Mouse (Mus musculus) kidney, embryonic 16.5 days (tissue): ENCODE results near the gene Gm10964. TPM values are rescaled to one million over a fixed set of nuclear protein-coding genes. Genes with fewer than 3 reads are reported as not detected.
A peak's percentile ranks its signal among the peaks of the same experiment; 100 is the strongest.

Experiments used
- ATAC-seq: fragments of 200-750 bp; cut with Nextera tagmentation; 2 replicates; pipeline ENCODE4 v1.8.0; 2017; ENCODE audit warnings: moderate TSS enrichment; ENCODE audit not compliant: low FRiP score, low TSS enrichment
- H3K27ac ChIP-seq: fragments of 300-500 bp; sonication (generic); 2 replicates; pipeline ENCODE4 v1.5.1; 2014; ENCODE audit warnings: low read length
- H3K27me3 ChIP-seq: fragments of 300-500 bp; sonication (generic); 2 replicates; pipeline ENCODE4 v1.6.1; 2014; ENCODE audit warnings: low read length, control low read depth, mixed read lengths; ENCODE audit not compliant: insufficient read depth
- H3K36me3 ChIP-seq: fragments of 300-500 bp; sonication (generic); 2 replicates; pipeline ENCODE4 v1.6.1; 2014; ENCODE audit warnings: low read length, control low read depth, mixed read lengths; ENCODE audit not compliant: insufficient read depth
- H3K4me1 ChIP-seq: fragments of 300-500 bp; sonication (generic); 2 replicates; pipeline ENCODE4 v1.6.1; 2014; ENCODE audit warnings: low read length, control low read depth, mixed read lengths; ENCODE audit not compliant: insufficient read depth
- H3K4me2 ChIP-seq: fragments of 300-500 bp; sonication (generic); replicated peaks from 2 replicates; pipeline ENCODE4 v1.6.1; 2014; ENCODE audit warnings: low read depth, low read length
- H3K4me3 ChIP-seq: fragments of 300-500 bp; sonication (generic); 2 replicates; pipeline ENCODE4 v1.5.1; 2014; ENCODE audit warnings: mild to moderate bottlenecking, low read length
- H3K9ac ChIP-seq: fragments of 300-500 bp; sonication (generic); replicated peaks from 2 replicates; pipeline ENCODE4 v1.6.1; 2014; ENCODE audit warnings: low read length
- H3K9me3 ChIP-seq: fragments of 300-500 bp; sonication (generic); 2 replicates; pipeline ENCODE4 v1.6.1; 2016; ENCODE audit warnings: low read length, control low read depth
- WGBS: fragments of 180-500 bp; shearing (Covaris S2); extraction: QIAGEN DNeasy Blood & Tissue Kit; methylation state at CpG from one replicate; pipeline ENCODE4 v1.1.7; 2014; 5-methylcytosine and 5-hydroxymethylcytosine counted together
- polyA plus RNA-seq: library from polyadenylated mRNA; unstranded; fragments of >200 nt; fragmentation: Nextera tagmentation; extraction: Ambion mirVana; gene quantifications from 2 replicates; pipeline ENCODE4 v1.2.1, GENCODE M21; 2015

The Gm10964 gene
- polyA plus RNA-seq, 1 experiment from 2014 or later: not detected

- 41% methylated on average over 11 of the region's 11 CpGs for WGBS
- peaks cover 17% of the 10 kb centered on the region; the same call in 1 of the 2 replicates for H3K4me1 ChIP-seq
- H3K36me3 ChIP-seq: no peaks in the 10 kb centered on the region
- no peaks in the 10 kb centered on the region for H3K27me3 ChIP-seq
- ATAC-seq: peak; percentile 80
- no peak overlapping the region for H3K9ac ChIP-seq
- H3K27ac ChIP-seq: 0 out of 2 replicates have a peak overlapping the region, but pooled peaks have one; percentile 66
- H3K9me3 ChIP-seq: no peaks in the 10 kb centered on the region
- no peak overlapping the region for H3K4me2 ChIP-seq
- no peak overlapping the region for H3K4me3 ChIP-seq
Measured at GRCm38 (mm10) chr3:103715762-103716693, 23.1 kb upstream of the Gm10964 start.

- 39% methylated on average over 15 of the region's 15 CpGs for WGBS
- Histone ChIP-seq H3K9me3 (no peaks in the 10 kb centered on the region), H3K4me3 (no peak overlapping the region), H3K4me1 (peaks cover 20% of the 10 kb centered on the region; the same call in 1 of the 2 replicates), H3K36me3 (no peaks in the 10 kb centered on the region), H3K27me3 (no peaks in the 10 kb centered on the region), H3K9ac (no peak overlapping the region), H3K27ac (peak overlapping the region; percentile 82), H3K4me2 (no peak overlapping the region)
- ATAC-seq: peak; percentile 52; the same call in 1 of the 2 replicates
Measured at GRCm38 (mm10) chr3:103716774-103717760, 22.1 kb upstream of the Gm10964 start.

- no peak for ATAC-seq
- Histone ChIP-seq H3K4me1 (peaks cover 20% of the 10 kb centered on the region; the same call in 1 of the 2 replicates), H3K9ac (no peak overlapping the region), H3K4me2 (no peak overlapping the region), H3K9me3 (no peaks in the 10 kb centered on the region), H3K4me3 (no peak overlapping the region), H3K36me3 (no peaks in the 10 kb centered on the region), H3K27ac (no peak overlapping the region), H3K27me3 (no peaks in the 10 kb centered on the region)
- WGBS: 57% methylated on average over 4 of the region's 4 CpGs
Measured at GRCm38 (mm10) chr3:103718728-103719127, 20.4 kb upstream of the Gm10964 start.

GRCm38 (mm10) chr3:103724137-103724536, 15.0 kb upstream of the Gm10964 start:
- Histone ChIP-seq H3K9me3 (no peaks in the 10 kb centered on the region), H3K27ac (no peak overlapping the region), H3K4me3 (no peak overlapping the region), H3K4me1 (peaks cover 9% of the 10 kb centered on the region; the same call in 1 of the 2 replicates), H3K36me3 (no peaks in the 10 kb centered on the region), H3K27me3 (no peaks in the 10 kb centered on the region), H3K9ac (no peak overlapping the region), H3K4me2 (no peak overlapping the region)
- no peak for ATAC-seq
- 57% methylated on average over 3 of the region's 3 CpGs for whole genome bisulfite sequencing

GRCm38 (mm10) chr3:103726642-103727041, 12.5 kb upstream of the Gm10964 start:
- no peak overlapping the region for H3K27ac ChIP-seq
- no peak overlapping the region for H3K4me3 ChIP-seq
- H3K9me3 ChIP-seq: no peaks in the 10 kb centered on the region
- no peak overlapping the region for H3K9ac ChIP-seq
- 0 out of 2 replicates have a peak, but pooled peaks cover under 1% of the 10 kb centered on the region for H3K4me1 ChIP-seq
- H3K36me3 ChIP-seq: no peaks in the 10 kb centered on the region
- no peak overlapping the region for H3K4me2 ChIP-seq
- ATAC-seq: no peak
- 67% methylated on average over 3 of the region's 3 CpGs for WGBS
- no peaks in the 10 kb centered on the region for H3K27me3 ChIP-seq

GRCm38 (mm10) chr3:103727813-103728326, 11.3 kb upstream of the Gm10964 start:
- Histone ChIP-seq H3K4me3 (no peak overlapping the region), H3K9ac (no peak overlapping the region), H3K27ac (no peak overlapping the region), H3K4me2 (no peak overlapping the region), H3K36me3 (no peaks in the 10 kb centered on the region), H3K27me3 (no peaks in the 10 kb centered on the region), H3K9me3 (no peaks in the 10 kb centered on the region), H3K4me1 (no peaks in the 10 kb centered on the region)
- 26% methylated on average over 2 of the region's 2 CpGs for WGBS
- ATAC-seq: no peak

- Histone ChIP-seq H3K4me1 (peaks cover 16% of the 10 kb centered on the region), H3K9me3 (no peaks in the 10 kb centered on the region), H3K36me3 (no peaks in the 10 kb centered on the region), H3K4me3 (no peak overlapping the region), H3K9ac (no peak overlapping the region), H3K27ac (no peak overlapping the region), H3K4me2 (no peak overlapping the region), H3K27me3 (no peaks in the 10 kb centered on the region)
- 79% methylated on average over 9 of the region's 9 CpGs for WGBS
- no peak for ATAC-seq
Measured at GRCm38 (mm10) chr3:103729850-103730249, 9.3 kb upstream of the Gm10964 start.

GRCm38 (mm10) chr3:103732116-103732515, 7.0 kb upstream of the Gm10964 start:
- Histone ChIP-seq H3K36me3 (no peaks in the 10 kb centered on the region), H3K9ac (no peak overlapping the region), H3K27ac (no peak overlapping the region), H3K27me3 (no peaks in the 10 kb centered on the region), H3K9me3 (no peaks in the 10 kb centered on the region), H3K4me3 (no peak overlapping the region), H3K4me2 (no peak overlapping the region), H3K4me1 (peaks cover 38% of the 10 kb centered on the region)
- no peak for ATAC-seq
- 81% methylated on average over 3 of the region's 3 CpGs for WGBS

GRCm38 (mm10) chr3:103733176-103733575, 6.0 kb upstream of the Gm10964 start:
- H3K4me2 ChIP-seq: no peak overlapping the region
- 14% methylated on average over 2 of the region's 2 CpGs for WGBS
- H3K4me1 ChIP-seq: peaks cover 46% of the 10 kb centered on the region
- H3K9ac ChIP-seq: no peak overlapping the region
- peak; percentile 16; the same call in 1 of the 2 replicates for ATAC-seq
- H3K27me3 ChIP-seq: no peaks in the 10 kb centered on the region
- no peaks in the 10 kb centered on the region for H3K9me3 ChIP-seq
- no peaks in the 10 kb centered on the region for H3K36me3 ChIP-seq
- H3K4me3 ChIP-seq: no peak overlapping the region
- H3K27ac ChIP-seq: peak overlapping the region; percentile 37; the same call in 1 of the 2 replicates
